In genomic region chr16:33828496-33828895, GRCm38 (mm10) we compare ENCODE assay signal across 18 mouse cellular contexts. TPM values are rescaled to one million over a fixed set of nuclear protein-coding genes. Genes with fewer than 3 reads are reported as not detected.
DNase-seq lines count a peak whose midpoint lies in the region; ATAC-seq and TF ChIP-seq lines count a peak whose summit lies in the region.
"Had no signal": no experiment of that assay in that cellular context is flagged by ENCODE, and none has a peak within 500 bp of the region (broad histone marks: within the 10 kb centered on the region; RNA-seq: fewer than 3 reads in every experiment).

No protein-coding gene starts in this region.

- TF ChIP-seq EP300 in liver, postnatal 0 days (IDR thresholded peaks at IDR 0.05; ENCODE audit: low read depth) = no peak
- no peak for TF ChIP-seq EP300 in stomach, postnatal 0 days (optimal IDR thresholded peaks at IDR 0.05)

- no peaks in the 10 kb centered on the region for H3K36me3 ChIP-seq in kidney, embryonic 15.5 days
- no peaks in the 10 kb centered on the region for H3K36me3 ChIP-seq in liver, embryonic 15.5 days (replicated peaks)
- no peaks in the 10 kb centered on the region for H3K36me3 ChIP-seq in embryonic facial prominence, embryonic 15.5 days
- no peaks in the 10 kb centered on the region for H3K36me3 ChIP-seq in liver, postnatal 0 days (replicated peaks; ENCODE audit: insufficient read depth, low read length)
- no peaks in the 10 kb centered on the region for H3K36me3 ChIP-seq in stomach, postnatal 0 days (ENCODE audit: control insufficient read depth, insufficient read depth, low read length)
- H3K36me3 ChIP-seq: forebrain, embryonic 12.5 days; heart, embryonic 13.5 days; hindbrain, embryonic 15.5 days had no signal

- no peak overlapping the region for H3K4me3 ChIP-seq in kidney, embryonic 15.5 days (replicated peaks)
- H3K4me3 ChIP-seq in liver, embryonic 15.5 days (replicated peaks) = no peak overlapping the region
- 0 out of 2 replicates have a peak overlapping the region, but pooled peaks have one; percentile 80 for H3K4me3 ChIP-seq in embryonic facial prominence, embryonic 15.5 days (replicated peaks)
- H3K4me3 ChIP-seq in liver, postnatal 0 days (ENCODE audit: low read depth, low read length) = no peak overlapping the region
- H3K4me3 ChIP-seq in stomach, postnatal 0 days (ENCODE audit: low read depth, low read length) = no peak overlapping the region

- H3K27ac ChIP-seq in kidney, embryonic 15.5 days = no peak overlapping the region
- no peak overlapping the region for H3K27ac ChIP-seq in liver, embryonic 15.5 days (replicated peaks)
- no peak overlapping the region for H3K27ac ChIP-seq in embryonic facial prominence, embryonic 15.5 days (replicated peaks)
- peak overlapping the region; percentile 80 for H3K27ac ChIP-seq in liver, postnatal 0 days (ENCODE audit: low read depth)
- H3K27ac ChIP-seq in stomach, postnatal 0 days (replicated peaks) = no peak overlapping the region
- H3K27ac ChIP-seq: forebrain, embryonic 12.5 days; hindbrain, embryonic 15.5 days had no signal

- H3K9me3 ChIP-seq in kidney, embryonic 15.5 days (replicated peaks) = no peaks in the 10 kb centered on the region
- H3K9me3 ChIP-seq in liver, embryonic 15.5 days (replicated peaks) = no peaks in the 10 kb centered on the region
- no peaks in the 10 kb centered on the region for H3K9me3 ChIP-seq in embryonic facial prominence, embryonic 15.5 days (replicated peaks)
- no peaks in the 10 kb centered on the region for H3K9me3 ChIP-seq in liver, postnatal 0 days (ENCODE audit: low read length)
- no peaks in the 10 kb centered on the region for H3K9me3 ChIP-seq in stomach, postnatal 0 days (ENCODE audit: control insufficient read depth, low read length)
- H3K9me3 ChIP-seq: forebrain, embryonic 12.5 days; heart, embryonic 13.5 days; hindbrain, embryonic 15.5 days had no signal

- no peak for ATAC-seq in kidney, embryonic 15.5 days (replicated peaks; ENCODE audit: low FRiP score)
- no peak for ATAC-seq in liver, embryonic 15.5 days (ENCODE audit: insufficient read depth)
- no peak for ATAC-seq in embryonic facial prominence, embryonic 15.5 days (ENCODE audit: insufficient number of reproducible peaks, low FRiP score, low TSS enrichment, low read depth)
- ATAC-seq in liver, postnatal 0 days = peak; percentile 47
- ATAC-seq in stomach, postnatal 0 days (ENCODE audit: low FRiP score, low TSS enrichment) = no peak
- ATAC-seq: forebrain, embryonic 16.5 days had no signal

- peaks cover 30% of the 10 kb centered on the region for H3K4me1 ChIP-seq in kidney, embryonic 15.5 days
- peaks cover 18% of the 10 kb centered on the region for H3K4me1 ChIP-seq in liver, embryonic 15.5 days (replicated peaks)
- peaks cover 22% of the 10 kb centered on the region for H3K4me1 ChIP-seq in embryonic facial prominence, embryonic 15.5 days
- H3K4me1 ChIP-seq in liver, postnatal 0 days (ENCODE audit: insufficient read depth) = peaks cover 25% of the 10 kb centered on the region
- H3K4me1 ChIP-seq in stomach, postnatal 0 days (replicated peaks; ENCODE audit: control insufficient read depth, insufficient read depth) = peaks cover 4% of the 10 kb centered on the region; the same call in 1 of the 2 replicates

- 93% methylated on average over 7 of the region's 7 CpGs for WGBS in kidney, embryonic 15.5 days
- 63% methylated on average over 7 of the region's 7 CpGs for WGBS in liver, embryonic 15.5 days (ENCODE audit: insufficient replicate concordance)
- WGBS in embryonic facial prominence, embryonic 15.5 days = 85% methylated on average over 7 of the region's 7 CpGs
- 63% methylated on average over 7 of the region's 7 CpGs for WGBS in liver, postnatal 0 days (ENCODE audit: insufficient replicate concordance)
- 86% methylated on average over 7 of the region's 7 CpGs for WGBS in stomach, postnatal 0 days

- no peak overlapping the region for H3K9ac ChIP-seq in kidney, embryonic 15.5 days
- H3K9ac ChIP-seq in liver, embryonic 15.5 days = no peak overlapping the region
- no peak overlapping the region for H3K9ac ChIP-seq in embryonic facial prominence, embryonic 15.5 days
- no peak overlapping the region for H3K9ac ChIP-seq in liver, postnatal 0 days (replicated peaks)
- H3K9ac ChIP-seq in stomach, postnatal 0 days (ENCODE audit: low read length) = no peak overlapping the region

- peak overlapping the region; percentile 95; the same call in 1 of the 2 replicates for H3K4me2 ChIP-seq in kidney, embryonic 15.5 days
- H3K4me2 ChIP-seq in liver, embryonic 15.5 days = 0 out of 2 replicates have a peak overlapping the region, but pooled peaks have one; percentile 66
- no peak overlapping the region for H3K4me2 ChIP-seq in embryonic facial prominence, embryonic 15.5 days (replicated peaks)
- H3K4me2 ChIP-seq in liver, postnatal 0 days (ENCODE audit: low read depth, low read length) = 0 out of 2 replicates have a peak overlapping the region, but pooled peaks have one; percentile 13
- no peak overlapping the region for H3K4me2 ChIP-seq in stomach, postnatal 0 days (replicated peaks; ENCODE audit: low read depth)

- no peak for DNase-seq in kidney, adult 8-10 months
- DNase-seq in liver = no peak
- DNase-seq in liver, postnatal 0 days = no peak
- DNase-seq in stomach, postnatal 0 days (ENCODE audit: low spot score) = no peak
- DNase-seq: adrenal gland, adult 2 months; adrenal gland, postnatal 25 days; cerebellum, adult 18-20 months; cerebellum, postnatal 36 days; gastrocnemius, postnatal 10 days; heart, postnatal 36 days had no signal

- TF ChIP-seq CTCF in liver, postnatal 0 days (IDR thresholded peaks at IDR 0.05; ENCODE audit: low read depth) = no peak
- no peak for TF ChIP-seq CTCF in stomach, postnatal 0 days (IDR thresholded peaks at IDR 0.05; ENCODE audit: low read depth)

- H3K27me3 ChIP-seq in kidney, embryonic 15.5 days = no peaks in the 10 kb centered on the region
- peaks cover 60% of the 10 kb centered on the region for H3K27me3 ChIP-seq in liver, embryonic 15.5 days
- H3K27me3 ChIP-seq in embryonic facial prominence, embryonic 15.5 days = no peaks in the 10 kb centered on the region
- peaks cover 14% of the 10 kb centered on the region for H3K27me3 ChIP-seq in liver, postnatal 0 days (ENCODE audit: insufficient read depth, low read length)
- no peaks in the 10 kb centered on the region for H3K27me3 ChIP-seq in stomach, postnatal 0 days (ENCODE audit: control insufficient read depth, insufficient read depth, low read length)

RNA-seq across cellular contexts. Expression of gene Itgb5, which starts 1.0 kb away (rescaled TPM):
- polyA plus RNA-seq in kidney, embryonic 15.5 days (2015; fragmentation: Nextera tagmentation; extraction: Ambion mirVana) = 44.4 and 46.9 TPM in 2 replicates
- 16.2 and 18.5 TPM in 2 replicates for polyA plus RNA-seq in liver, embryonic 15.5 days (2015; fragmentation: Nextera tagmentation; extraction: Ambion mirVana)
- 118 and 123 TPM in 2 replicates for polyA plus RNA-seq in embryonic facial prominence, embryonic 15.5 days (2015; fragmentation: Nextera tagmentation; extraction: Ambion mirVana)
- 16.1 and 19.2 TPM in 2 replicates for polyA plus RNA-seq in liver, postnatal 0 days (2015; fragmentation: Nextera tagmentation; extraction: Ambion mirVana)
- 26.0 and 29.9 TPM in 2 replicates for polyA plus RNA-seq in stomach, postnatal 0 days (2015; fragmentation: Nextera tagmentation; extraction: Ambion mirVana)

RNA-seq across cellular contexts. Expression of gene Muc13, which starts 34.7 kb away (rescaled TPM):
- 0.19 and 1.4 TPM in 2 replicates for polyA plus RNA-seq in kidney, embryonic 15.5 days (2015; fragmentation: Nextera tagmentation; extraction: Ambion mirVana)
- 0.99 and 1.6 TPM in 2 replicates for polyA plus RNA-seq in liver, embryonic 15.5 days (2015; fragmentation: Nextera tagmentation; extraction: Ambion mirVana)
- 0.25 and 0.52 TPM in 2 replicates for polyA plus RNA-seq in embryonic facial prominence, embryonic 15.5 days (2015; fragmentation: Nextera tagmentation; extraction: Ambion mirVana)
- polyA plus RNA-seq in liver, postnatal 0 days (2015; fragmentation: Nextera tagmentation; extraction: Ambion mirVana) = 1.2 TPM in 2 replicates
- polyA plus RNA-seq in stomach, postnatal 0 days (2015; fragmentation: Nextera tagmentation; extraction: Ambion mirVana) = 8.7 and 10.6 TPM in 2 replicates
- polyA plus RNA-seq: heart, postnatal 0 days had no signal

Comparison
In these comparisons a context has a peak if more than half of its experiments do, and no peak if none do; other contexts are left out.
1. H3K4me2 ChIP-seq: peak in kidney, embryonic 15.5 days (single experiment), liver, embryonic 15.5 days (single experiment) and liver, postnatal 0 days (single experiment); none in embryonic facial prominence, embryonic 15.5 days (single experiment) and stomach, postnatal 0 days (single experiment).